Mouse (Mus musculus): ENCODE measurements around the gene Thap12. TPM values are rescaled to one million over a fixed set of nuclear protein-coding genes. Genes with fewer than 3 reads are reported as not detected.

Thap12 gene
- polyA plus RNA-seq, 1 experiment from 2014 or later: 45.5 TPM

- Histone ChIP-seq H3K27me3 (no peaks in the 10 kb centered on the region), H3K4me1 (replicated peaks) (peaks cover 32% of the 10 kb centered on the region), H3K9ac (peak overlapping the region; percentile 76), H3K9me3 (no peaks in the 10 kb centered on the region), H3K36me3 (no peaks in the 10 kb centered on the region), H3K4me2 (peak overlapping the region; percentile 73), H3K4me3 (peak overlapping the region; percentile 93), H3K27ac (replicated peaks) (no peak overlapping the region)
- ATAC-seq (ENCODE audit: low read depth): no peak
- 65% methylated on average over 7 of the region's 7 CpGs for WGBS
Observed at GRCm38 (mm10) chr7:98701771-98702170, 1.1 kb upstream of the Thap12 start.

- ATAC-seq (ENCODE audit: low read depth): peak; percentile 60
- 0% methylated on average over 36 of the region's 38 CpGs for WGBS
- no peaks in the 10 kb centered on the region for H3K27me3 ChIP-seq
- peak overlapping the region; percentile 85 for H3K4me2 ChIP-seq
- no peaks in the 10 kb centered on the region for H3K36me3 ChIP-seq
- peak overlapping the region; percentile 93 for H3K4me3 ChIP-seq
- H3K9me3 ChIP-seq: no peaks in the 10 kb centered on the region
- H3K4me1 ChIP-seq (replicated peaks): peaks cover 32% of the 10 kb centered on the region
- peak overlapping the region; percentile 94 for H3K9ac ChIP-seq
- H3K27ac ChIP-seq (replicated peaks): peak overlapping the region; percentile 87
Observed at GRCm38 (mm10) chr7:98703365-98703881, 520 bp downstream of the Thap12 start.

- Histone ChIP-seq H3K27me3 (no peaks in the 10 kb centered on the region), H3K27ac (replicated peaks) (no peak overlapping the region), H3K9me3 (no peaks in the 10 kb centered on the region), H3K4me2 (peak overlapping the region; percentile 85), H3K4me1 (replicated peaks) (peaks cover 32% of the 10 kb centered on the region), H3K9ac (peak overlapping the region; percentile 94), H3K36me3 (no peaks in the 10 kb centered on the region), H3K4me3 (peak overlapping the region; percentile 93)
- 66% methylated on average over 5 of the region's 5 CpGs for WGBS
- no peak for ATAC-seq (ENCODE audit: low read depth)
Observed at GRCm38 (mm10) chr7:98704276-98704675, 1.4 kb downstream of the Thap12 start.

GRCm38 (mm10) chr7:98713661-98714060, 10.8 kb downstream of the Thap12 start:
- no peak for ATAC-seq (ENCODE audit: low read depth)
- WGBS: 86% methylated on average over 3 of the region's 3 CpGs

GRCm38 (mm10) chr7:98717438-98717837, 14.5 kb downstream of the Thap12 start:
- ATAC-seq (ENCODE audit: low read depth): no peak
- Histone ChIP-seq H3K27ac (replicated peaks) (no peak overlapping the region), H3K9me3 (no peaks in the 10 kb centered on the region), H3K9ac (no peak overlapping the region), H3K36me3 (peaks cover 59% of the 10 kb centered on the region), H3K4me1 (replicated peaks) (peaks cover 16% of the 10 kb centered on the region), H3K4me3 (no peak overlapping the region), H3K4me2 (no peak overlapping the region), H3K27me3 (no peaks in the 10 kb centered on the region)
- WGBS: 75% methylated on average over 3 of the region's 3 CpGs

More at GRCm38 (mm10) chr7:98713661-98714060, 10.8 kb downstream of the Thap12 start:
- peaks cover 84% of the 10 kb centered on the region for H3K36me3 ChIP-seq
- no peak overlapping the region for H3K4me3 ChIP-seq
- no peak overlapping the region for H3K4me2 ChIP-seq
- no peak overlapping the region for H3K9ac ChIP-seq
- H3K27me3 ChIP-seq: no peaks in the 10 kb centered on the region
- no peak overlapping the region for H3K27ac ChIP-seq (replicated peaks)
- H3K9me3 ChIP-seq: no peaks in the 10 kb centered on the region
- no peaks in the 10 kb centered on the region for H3K4me1 ChIP-seq (replicated peaks)

GRCm38 (mm10) chr7:98719761-98720160, 16.9 kb downstream of the Thap12 start:
- H3K4me1 ChIP-seq (replicated peaks): peaks cover 16% of the 10 kb centered on the region
- ATAC-seq (ENCODE audit: low read depth): no peak
- no peak overlapping the region for H3K9ac ChIP-seq
- H3K27ac ChIP-seq (replicated peaks): no peak overlapping the region
- H3K4me3 ChIP-seq: no peak overlapping the region
- 87% methylated on average over 3 of the region's 3 CpGs for WGBS
- H3K36me3 ChIP-seq: peaks cover 36% of the 10 kb centered on the region
- no peaks in the 10 kb centered on the region for H3K27me3 ChIP-seq
- no peaks in the 10 kb centered on the region for H3K9me3 ChIP-seq
- H3K4me2 ChIP-seq: no peak overlapping the region

GRCm38 (mm10) chr7:98720731-98721130, 17.8 kb downstream of the Thap12 start:
- ATAC-seq (ENCODE audit: low read depth): no peak
- Histone ChIP-seq H3K36me3 (peaks cover 27% of the 10 kb centered on the region), H3K4me3 (no peak overlapping the region), H3K9me3 (no peaks in the 10 kb centered on the region), H3K27me3 (no peaks in the 10 kb centered on the region), H3K27ac (replicated peaks) (no peak overlapping the region), H3K9ac (no peak overlapping the region), H3K4me2 (no peak overlapping the region), H3K4me1 (replicated peaks) (peaks cover 16% of the 10 kb centered on the region)
- WGBS: 55% methylated on average over 3 of the region's 3 CpGs

GRCm38 (mm10) chr7:98721172-98721571, 18.3 kb downstream of the Thap12 start:
- Histone ChIP-seq H3K27me3 (no peaks in the 10 kb centered on the region), H3K4me1 (replicated peaks) (peaks cover 16% of the 10 kb centered on the region), H3K9me3 (no peaks in the 10 kb centered on the region), H3K27ac (replicated peaks) (no peak overlapping the region), H3K4me2 (no peak overlapping the region), H3K9ac (no peak overlapping the region), H3K36me3 (peaks cover 22% of the 10 kb centered on the region), H3K4me3 (no peak overlapping the region)
- WGBS: 51% methylated on average over 5 of the region's 5 CpGs
- ATAC-seq (ENCODE audit: low read depth): no peak

GRCm38 (mm10) chr7:98721623-98722022, 18.7 kb downstream of the Thap12 start:
- ATAC-seq (ENCODE audit: low read depth): no peak
- Histone ChIP-seq H3K4me2 (no peak overlapping the region), H3K36me3 (peaks cover 18% of the 10 kb centered on the region), H3K4me3 (no peak overlapping the region), H3K27me3 (no peaks in the 10 kb centered on the region), H3K27ac (replicated peaks) (no peak overlapping the region), H3K9ac (no peak overlapping the region), H3K4me1 (replicated peaks) (peaks cover 16% of the 10 kb centered on the region), H3K9me3 (no peaks in the 10 kb centered on the region)
- 68% methylated on average over 6 of the region's 6 CpGs for WGBS

- Histone ChIP-seq H3K4me1 (replicated peaks) (peaks cover 25% of the 10 kb centered on the region), H3K27ac (replicated peaks) (no peak overlapping the region), H3K9me3 (no peaks in the 10 kb centered on the region), H3K27me3 (peaks cover 4% of the 10 kb centered on the region), H3K4me3 (no peak overlapping the region), H3K4me2 (no peak overlapping the region), H3K36me3 (no peaks in the 10 kb centered on the region), H3K9ac (no peak overlapping the region)
- no peak for ATAC-seq (ENCODE audit: low read depth)
- 85% methylated on average over 6 of the region's 6 CpGs for WGBS
Observed at GRCm38 (mm10) chr7:98725686-98726195, 22.8 kb downstream of the Thap12 start.

GRCm38 (mm10) chr7:98727986-98728385, 25.1 kb downstream of the Thap12 start:
- Histone ChIP-seq H3K36me3 (no peaks in the 10 kb centered on the region), H3K9ac (no peak overlapping the region), H3K4me3 (no peak overlapping the region), H3K27me3 (peaks cover 8% of the 10 kb centered on the region), H3K27ac (replicated peaks) (no peak overlapping the region), H3K4me1 (replicated peaks) (peaks cover 13% of the 10 kb centered on the region), H3K4me2 (no peak overlapping the region), H3K9me3 (no peaks in the 10 kb centered on the region)
- 83% methylated on average over 1 of the region's 1 CpGs for WGBS
- ATAC-seq (ENCODE audit: low read depth): no peak; the same call in 1 of the 2 replicates

- no peak overlapping the region for H3K4me2 ChIP-seq
- ATAC-seq (ENCODE audit: low read depth): no peak
- no peak overlapping the region for H3K27ac ChIP-seq (replicated peaks)
- H3K9ac ChIP-seq: no peak overlapping the region
- H3K36me3 ChIP-seq: no peaks in the 10 kb centered on the region
- H3K4me3 ChIP-seq: no peak overlapping the region
- peaks cover 13% of the 10 kb centered on the region for H3K4me1 ChIP-seq (replicated peaks)
- H3K27me3 ChIP-seq: peaks cover 8% of the 10 kb centered on the region
- H3K9me3 ChIP-seq: no peaks in the 10 kb centered on the region
- 75% methylated on average over 3 of the region's 3 CpGs for WGBS
Observed at GRCm38 (mm10) chr7:98728499-98728898, 25.6 kb downstream of the Thap12 start.
